Mouse (Mus musculus) thymus, adult 2 months (tissue): Measurements from ENCODE around the gene Gm26657.

Experiments
- CTCF ChIP-seq: fragments of 200-500 bp; IDR thresholded peaks from 2 replicates; pipeline ENCODE4 v1.5.1; 2012; ENCODE audit warnings: mild to moderate bottlenecking, control low read depth, low read length, moderate library complexity, borderline replicate concordance; ENCODE audit not compliant: control insufficient read depth, poor library complexity, insufficient read depth; ENCODE audit errors: extremely low read depth
- POLR2A ChIP-seq: fragments of 200-500 bp; IDR thresholded peaks from 2 replicates; pipeline ENCODE4 v1.6.1; 2012; ENCODE audit warnings: mild to moderate bottlenecking, low read length, control low read depth, moderate library complexity; ENCODE audit not compliant: control insufficient read depth, poor library complexity, insufficient read depth; ENCODE audit errors: extremely low read depth

DNA sequence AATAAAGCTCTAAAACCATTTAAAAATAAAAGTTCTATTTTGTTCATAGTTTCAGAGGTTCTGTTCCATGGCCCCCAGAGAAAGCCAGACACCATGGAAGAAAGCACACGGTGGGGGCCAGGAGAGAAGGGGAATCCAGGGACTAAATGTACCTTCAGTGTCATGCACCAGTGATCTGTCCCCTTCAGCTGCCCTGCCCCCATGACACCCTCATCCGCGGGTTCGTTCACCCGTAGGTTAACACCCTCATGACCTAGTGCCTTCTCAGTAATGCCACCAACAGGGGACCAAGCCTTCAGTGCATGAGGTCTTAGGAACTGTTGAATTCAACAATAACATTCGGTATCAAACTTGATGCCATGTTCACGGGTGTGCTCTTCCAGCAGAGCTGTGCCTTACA is 43.5 kb upstream of the Gm26657 start:
- TF ChIP-seq CTCF (no peak), POLR2A (no peak)
